Mouse (Mus musculus): ENCODE measurements around the gene Etfb. TPM values are rescaled to one million over a fixed set of nuclear protein-coding genes. Genes with fewer than 3 reads are reported as not detected.

Etfb gene
- 100 to 1,000 TPM; 318 to 407 TPM for polyA plus RNA-seq (2012; fragmentation: generic; extraction: Trizol)

DNA sequence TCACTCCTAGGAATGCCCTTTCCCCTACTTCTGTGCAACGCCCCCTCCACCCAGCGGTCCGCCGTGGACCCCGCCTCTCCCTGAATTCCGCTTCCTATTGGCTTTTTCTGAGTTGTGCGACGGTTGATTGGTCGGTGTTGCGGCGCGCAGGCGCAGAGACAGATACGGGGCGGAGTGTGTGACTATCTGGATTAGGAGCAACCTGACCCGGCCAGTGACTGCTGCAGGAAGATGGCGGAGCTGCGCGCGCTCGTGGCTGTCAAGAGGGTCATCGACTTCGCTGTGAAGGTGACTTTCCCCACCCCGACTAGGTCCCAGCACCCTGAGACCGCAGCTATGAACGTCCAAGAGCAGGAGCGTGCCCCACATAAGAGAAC lies at the start of gene Etfb, which contains the start of gene Gm45233:
Etfb (plus strand) TSS at position 167 of the 377 bp plus-strand sequence.
Gm45233 (plus strand) TSS at position 212 of the 377 bp plus-strand sequence.

DNA sequence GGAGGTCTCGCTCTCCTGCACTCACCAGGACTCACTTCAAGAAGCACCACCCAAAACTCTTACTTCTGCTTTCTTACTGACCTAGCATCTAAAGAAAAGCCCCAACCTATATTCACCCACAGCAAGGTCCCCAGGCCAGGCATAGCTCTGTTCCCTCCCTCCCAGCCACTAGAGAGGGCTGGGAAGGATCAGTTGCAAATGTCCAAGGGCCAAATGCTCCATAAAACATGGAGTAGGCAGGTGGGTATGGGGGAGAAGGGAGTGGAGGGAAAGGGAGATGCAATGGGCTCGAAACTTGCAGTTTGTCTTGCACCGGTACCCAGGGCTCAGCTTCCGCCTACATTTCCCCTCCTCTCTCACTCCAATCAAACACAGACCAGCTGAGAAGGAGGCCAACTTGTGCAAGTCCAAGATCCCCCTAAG lies 35.7 kb upstream of the Etfb start, which contains the start of gene Siglecg:
Siglecg (plus strand) TSS at position 74 of the 423 bp plus-strand sequence.

GRCm38 (mm10) chr7:43427406-43427805 lies 16.5 kb upstream of the Etfb start, which contains the start of gene Lim2:
TSS of gene Lim2 (plus strand) at chr7:43427670.

DNA sequence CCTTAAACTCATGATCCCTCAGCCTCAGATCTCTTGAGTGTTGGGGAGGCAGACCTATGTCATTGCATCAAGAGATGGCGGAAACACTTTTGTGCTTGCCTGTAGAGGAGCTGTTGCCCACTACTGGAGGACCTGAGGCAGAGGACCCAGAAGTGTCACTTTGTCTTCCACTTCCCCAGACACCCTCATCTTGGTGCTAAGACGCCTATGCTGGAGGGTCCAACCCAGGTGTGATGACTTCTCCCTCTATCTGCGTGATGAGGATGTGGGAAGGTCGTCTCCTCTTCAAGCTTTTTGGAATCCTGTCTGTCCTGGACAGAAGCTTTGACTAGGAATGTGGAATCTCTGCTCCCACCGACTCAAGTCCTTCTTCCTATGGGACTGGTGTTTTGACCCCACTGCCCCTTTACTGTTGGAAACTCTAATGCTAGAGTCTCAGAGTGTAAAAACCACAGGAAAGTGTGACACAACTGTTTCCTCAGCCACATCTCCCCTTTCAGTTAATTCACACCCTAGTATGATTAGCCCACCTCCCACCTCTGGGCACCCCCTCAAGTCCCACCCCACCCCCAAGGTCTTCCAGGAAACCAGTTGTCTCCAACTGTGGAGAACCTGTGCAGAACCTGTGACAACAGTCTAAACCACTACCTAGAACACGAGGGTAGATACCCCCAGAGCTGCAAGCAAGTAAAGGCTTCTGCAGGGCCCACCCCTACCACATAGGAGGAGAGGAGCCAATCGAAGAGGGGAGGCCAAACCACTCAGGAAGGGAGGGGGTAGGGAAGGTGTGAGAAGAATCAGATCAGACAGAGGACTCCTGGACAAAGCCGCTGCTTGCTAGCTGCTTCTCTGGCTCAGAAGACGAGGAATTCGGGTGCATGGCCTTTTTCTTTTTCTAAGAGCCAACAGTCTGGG lies 7.3 kb upstream of the Etfb start, which contains the start of gene Nkg7:
Nkg7 (plus strand) TSS at position 733 of the 915 bp plus-strand sequence.

GRCm38 (mm10) chr7:43440482-43440881 lies 3.4 kb upstream of the Etfb start, which contains the start of gene Cldnd2:
TSS of gene Cldnd2 (plus strand) at chr7:43440782.

DNA sequence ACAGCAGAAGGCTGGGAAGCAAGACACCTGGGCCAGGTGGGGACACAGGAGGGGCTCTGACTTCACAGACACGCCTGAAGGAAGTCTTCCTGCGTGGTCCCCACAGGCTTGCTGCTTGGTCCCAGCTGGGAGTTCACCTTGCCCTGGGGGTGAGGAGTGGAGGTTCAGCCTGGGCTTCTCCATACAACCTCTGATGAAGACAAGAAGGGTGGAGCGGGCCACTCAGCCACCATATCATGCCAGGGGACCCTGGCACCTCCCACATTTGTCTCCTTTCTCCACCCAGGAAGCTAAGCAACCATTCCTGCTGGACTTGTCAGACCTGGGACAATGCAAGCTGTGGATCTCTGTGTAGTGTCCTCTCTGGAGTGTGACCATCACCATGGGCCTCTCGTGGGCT lies 19.0 kb downstream of the Etfb start, which contains the start of gene Vsig10l:
Vsig10l (plus strand) TSS at position 301 of the 400 bp plus-strand sequence.

DNA sequence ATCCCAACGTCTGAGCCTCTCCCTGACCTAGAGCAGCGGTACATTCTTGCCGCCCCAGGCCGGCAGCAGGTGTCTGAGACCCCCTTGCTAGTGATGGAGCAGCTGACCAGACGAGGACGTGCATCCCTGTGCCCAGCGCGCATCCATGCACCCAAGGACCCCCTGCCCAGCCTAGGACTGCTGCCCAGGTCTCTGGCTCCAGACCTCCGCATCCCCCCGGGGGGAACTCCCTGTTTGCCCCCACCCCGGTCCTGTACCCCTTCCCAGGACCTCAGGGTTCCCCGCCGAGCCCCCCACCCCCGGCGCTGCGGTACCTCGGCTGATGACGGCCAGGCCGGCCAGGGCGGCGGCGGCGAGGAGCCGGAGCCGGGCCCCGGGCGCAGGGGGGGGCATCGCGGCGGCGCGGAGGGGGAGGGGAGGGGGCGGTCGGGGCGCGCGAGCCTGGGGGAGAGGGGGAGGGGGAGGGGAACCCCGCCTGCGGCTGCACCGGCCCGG lies 45.8 kb downstream of the Etfb start, which contains the start of gene Iglon5:
Iglon5 (minus strand) TSS at position 445 of the 495 bp plus-strand sequence.

Other genes with a start within 250 kb of the Etfb start
- 1 to 10 TPM in 1 of 2 experiments, under 1 TPM in 1; 0.14 to 1.3 TPM for gene Zfp715, start 130.8 kb upstream of the Etfb start, polyA plus RNA-seq (2012; fragmentation: generic; extraction: Trizol)
- not detected for gene Siglecf, start 92.7 kb upstream of the Etfb start, polyA plus RNA-seq (2012; fragmentation: generic; extraction: Trizol)
- under 1 TPM in 1 of 2 experiments, not detected in 1; 0.62 TPM for gene Siglecg, start 35.9 kb upstream of the Etfb start, polyA plus RNA-seq (2012; fragmentation: generic; extraction: Trizol)
- not detected for gene Lim2, start 16.4 kb upstream of the Etfb start, polyA plus RNA-seq (2012; fragmentation: generic; extraction: Trizol)
- under 1 TPM in 1 of 2 experiments, not detected in 1; 0.09 TPM for gene Nkg7, start 7.0 kb upstream of the Etfb start, polyA plus RNA-seq (2012; fragmentation: generic; extraction: Trizol)
- gene Cldnd2, start 3.3 kb upstream of the Etfb start, polyA plus RNA-seq (2012; fragmentation: generic; extraction: Trizol), result not detected
- gene Gm45233, start within 50 bp of the Etfb start, polyA plus RNA-seq (2012; fragmentation: generic; extraction: Trizol), result under 1 TPM; 0.07 to 0.63 TPM
- 1 to 10 TPM in 1 of 2 experiments, under 1 TPM in 1; 0.11 to 2.1 TPM for gene Vsig10l, start 19.1 kb downstream of the Etfb start, polyA plus RNA-seq (2012; fragmentation: generic; extraction: Trizol)
- 10 to 100 TPM in 1 of 2 experiments, 1 to 10 TPM in 1; 5.7 to 26.5 TPM for gene Iglon5, start 46.0 kb downstream of the Etfb start, polyA plus RNA-seq (2012; fragmentation: generic; extraction: Trizol)
- gene 4931406B18Rik, start 61.9 kb downstream of the Etfb start, polyA plus RNA-seq (2012; fragmentation: generic; extraction: Trizol), result not detected
- gene Cd33, start 100.3 kb downstream of the Etfb start, polyA plus RNA-seq (2012; fragmentation: generic; extraction: Trizol), result under 1 TPM in 1 of 2 experiments, not detected in 1; 0.04 TPM
- gene Zfp658, start 118.2 kb downstream of the Etfb start, polyA plus RNA-seq (2012; fragmentation: generic; extraction: Trizol), result 1 to 10 TPM in 1 of 2 experiments, under 1 TPM in 1; 0.11 to 2.6 TPM
- 1 to 10 TPM in 1 of 2 experiments, under 1 TPM in 1; 0.09 to 1.8 TPM for gene Zfp719, start 135.5 kb downstream of the Etfb start, polyA plus RNA-seq (2012; fragmentation: generic; extraction: Trizol)
- not detected for gene Zfp819, start 163.1 kb downstream of the Etfb start, polyA plus RNA-seq (2012; fragmentation: generic; extraction: Trizol)
- not detected for gene Ceacam18, start 190.6 kb downstream of the Etfb start, polyA plus RNA-seq (2012; fragmentation: generic; extraction: Trizol)
- gene Siglece, start 216.1 kb downstream of the Etfb start, polyA plus RNA-seq (2012; fragmentation: generic; extraction: Trizol), result not detected
- 10 to 100 TPM in 1 of 2 experiments, 1 to 10 TPM in 1; 6.7 to 11.8 TPM for gene Ctu1, start 227.9 kb downstream of the Etfb start, polyA plus RNA-seq (2012; fragmentation: generic; extraction: Trizol)
- gene Klk14, start 246.3 kb downstream of the Etfb start, polyA plus RNA-seq (2012; fragmentation: generic; extraction: Trizol), result under 1 TPM; 0.05 to 0.08 TPM

Data from C3H10T1/2 (cell line).